In genomic region chr6:34660724-34661123, GRCm38 (mm10) we compare ENCODE assay signal across 9 mouse cellular contexts.
DNase-seq lines count a peak whose midpoint lies in the region; ATAC-seq lines count a peak whose summit lies in the region.
"Had no signal": no experiment of that assay in that cellular context is flagged by ENCODE, and none has a peak within 500 bp of the region (broad histone marks: within the 10 kb centered on the region; RNA-seq: fewer than 3 reads in every experiment).

No protein-coding gene starts in this region.

- no peaks in the 10 kb centered on the region for H3K9me3 ChIP-seq in hindbrain, embryonic 15.5 days
- no peaks in the 10 kb centered on the region for H3K9me3 ChIP-seq in hindbrain, embryonic 14.5 days (ENCODE audit: control insufficient read depth, low read length)
- no peaks in the 10 kb centered on the region for H3K9me3 ChIP-seq in heart, embryonic 11.5 days (replicated peaks; ENCODE audit: control insufficient read depth, low read length)
- H3K9me3 ChIP-seq: neural tube, embryonic 13.5 days had no signal

- H3K4me1 ChIP-seq in hindbrain, embryonic 15.5 days (replicated peaks), result peaks cover 7% of the 10 kb centered on the region; the same call in 1 of the 2 replicates
- peaks cover 5% of the 10 kb centered on the region; the same call in 1 of the 2 replicates for H3K4me1 ChIP-seq in hindbrain, embryonic 14.5 days (replicated peaks; ENCODE audit: control insufficient read depth, insufficient read depth, low read length)
- peaks cover 7% of the 10 kb centered on the region; the same call in 1 of the 2 replicates for H3K4me1 ChIP-seq in heart, embryonic 11.5 days (ENCODE audit: control insufficient read depth, insufficient read depth, low read length)

- no peak for ATAC-seq in hindbrain, embryonic 15.5 days (ENCODE audit: low FRiP score, low read depth)
- no peak for ATAC-seq in hindbrain, embryonic 14.5 days (ENCODE audit: low FRiP score)
- 0 out of 2 replicates have a peak, but pooled peaks have one; percentile 26 for ATAC-seq in heart, embryonic 11.5 days (replicated peaks; ENCODE audit: insufficient number of reproducible peaks, low FRiP score, low TSS enrichment)
- no peak for ATAC-seq in monocyte, adult 5-6 weeks (replicated peaks; ENCODE audit: insufficient number of reproducible peaks, low FRiP score, low TSS enrichment, poor library complexity, severe bottlenecking)

- H3K4me2 ChIP-seq in hindbrain, embryonic 15.5 days, result no peak overlapping the region; the same call in 1 of the 2 replicates
- H3K4me2 ChIP-seq in hindbrain, embryonic 14.5 days (replicated peaks), result no peak overlapping the region
- peak overlapping the region; percentile 36; the same call in 1 of the 2 replicates for H3K4me2 ChIP-seq in heart, embryonic 11.5 days
- H3K4me2 ChIP-seq: neural tube, embryonic 13.5 days had no signal

- H3K36me3 ChIP-seq in hindbrain, embryonic 15.5 days, result no peaks in the 10 kb centered on the region
- H3K36me3 ChIP-seq in hindbrain, embryonic 14.5 days (replicated peaks; ENCODE audit: control insufficient read depth, insufficient read depth), result no peaks in the 10 kb centered on the region
- H3K36me3 ChIP-seq in heart, embryonic 11.5 days (ENCODE audit: control insufficient read depth, insufficient read depth, low read length), result no peaks in the 10 kb centered on the region
- H3K36me3 ChIP-seq: neural tube, embryonic 13.5 days had no signal

- no peaks in the 10 kb centered on the region for H3K27me3 ChIP-seq in hindbrain, embryonic 15.5 days
- no peaks in the 10 kb centered on the region for H3K27me3 ChIP-seq in hindbrain, embryonic 14.5 days (ENCODE audit: control insufficient read depth, insufficient read depth, low read length)
- no peaks in the 10 kb centered on the region for H3K27me3 ChIP-seq in heart, embryonic 11.5 days (ENCODE audit: control insufficient read depth, insufficient read depth, low read length)
- H3K27me3 ChIP-seq: neural tube, embryonic 13.5 days had no signal

- H3K9ac ChIP-seq in hindbrain, embryonic 15.5 days, result no peak overlapping the region
- H3K9ac ChIP-seq in hindbrain, embryonic 14.5 days, result no peak overlapping the region
- 0 out of 2 replicates have a peak overlapping the region, but pooled peaks have one; percentile 55 for H3K9ac ChIP-seq in heart, embryonic 11.5 days (ENCODE audit: low read depth, low read length)
- H3K9ac ChIP-seq: neural tube, embryonic 13.5 days had no signal

- H3K4me3 ChIP-seq in hindbrain, embryonic 15.5 days, result no peak overlapping the region
- no peak overlapping the region for H3K4me3 ChIP-seq in hindbrain, embryonic 14.5 days (replicated peaks; ENCODE audit: low read length)
- H3K4me3 ChIP-seq in heart, embryonic 11.5 days (ENCODE audit: low read depth, low read length), result no peak overlapping the region
- H3K4me3 ChIP-seq: neural tube, embryonic 13.5 days had no signal

- H3K27ac ChIP-seq in hindbrain, embryonic 15.5 days (replicated peaks), result 0 out of 2 replicates have a peak overlapping the region, but pooled peaks have one; percentile 2
- no peak overlapping the region; the same call in 1 of the 2 replicates for H3K27ac ChIP-seq in hindbrain, embryonic 14.5 days
- 0 out of 2 replicates have a peak overlapping the region, but pooled peaks have one; percentile 3 for H3K27ac ChIP-seq in heart, embryonic 11.5 days (ENCODE audit: low read depth, low read length)
- H3K27ac ChIP-seq: neural tube, embryonic 13.5 days had no signal

- WGBS in hindbrain, embryonic 15.5 days, result 32% methylated on average over 8 of the region's 8 CpGs
- WGBS in hindbrain, embryonic 14.5 days, result 37% methylated on average over 8 of the region's 8 CpGs
- WGBS in heart, embryonic 11.5 days (ENCODE audit: insufficient replicate concordance), result 36% methylated on average over 8 of the region's 8 CpGs

- DNase-seq in hindbrain, embryonic 14.5 days (ENCODE audit: low spot score), result no peak
- peak; percentile 18 for DNase-seq in right cerebral cortex, postnatal 4 days
- no peak for DNase-seq in right cerebral cortex, postnatal 14 days
- DNase-seq in spleen, postnatal 36 days (ENCODE audit: low spot score in 2 of 2), result no peak
- DNase-seq in right cerebral cortex, postnatal 36 days (ENCODE audit: low spot score in 2 of 2), result no peak
